Mouse (Mus musculus): ENCODE results near the gene Miox.

Gene Miox

DNA sequence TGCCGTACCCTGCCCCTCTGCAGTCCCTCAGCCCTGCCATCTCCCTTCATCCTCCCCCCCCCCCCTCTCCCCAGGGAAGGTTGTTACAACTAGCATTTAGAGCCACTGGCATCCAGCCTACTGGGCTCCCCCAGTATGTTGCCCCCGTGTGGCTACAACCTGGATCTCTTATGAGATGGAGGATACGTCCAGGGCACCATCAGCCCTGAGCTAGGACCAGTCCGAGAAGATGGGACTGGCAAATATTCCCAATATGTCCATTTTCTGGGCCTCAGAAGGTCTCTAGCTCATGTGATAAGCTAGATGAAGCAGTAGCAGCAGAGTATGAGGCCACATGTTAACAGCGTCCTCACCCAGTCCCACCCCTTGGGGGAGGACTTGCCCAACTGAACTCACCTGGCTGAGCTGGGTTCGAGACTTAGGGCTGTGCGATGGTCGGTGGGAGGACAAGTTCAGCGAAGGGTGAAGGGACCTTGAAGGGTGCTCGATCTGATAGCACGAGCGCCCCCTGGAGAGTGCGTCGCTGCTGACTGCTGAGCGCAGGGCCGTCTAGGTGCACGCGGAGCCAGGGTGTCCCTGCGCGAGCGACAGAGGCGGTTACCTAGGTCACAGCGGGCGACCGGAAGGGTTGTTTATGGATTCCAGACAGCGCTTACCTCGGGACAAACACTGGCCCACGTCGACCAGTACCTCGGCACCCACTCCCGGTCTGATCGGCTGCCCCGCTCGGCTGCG lies 39.0 kb downstream of the Miox start:
- peak; percentile 89 for DNase-seq

DNA sequence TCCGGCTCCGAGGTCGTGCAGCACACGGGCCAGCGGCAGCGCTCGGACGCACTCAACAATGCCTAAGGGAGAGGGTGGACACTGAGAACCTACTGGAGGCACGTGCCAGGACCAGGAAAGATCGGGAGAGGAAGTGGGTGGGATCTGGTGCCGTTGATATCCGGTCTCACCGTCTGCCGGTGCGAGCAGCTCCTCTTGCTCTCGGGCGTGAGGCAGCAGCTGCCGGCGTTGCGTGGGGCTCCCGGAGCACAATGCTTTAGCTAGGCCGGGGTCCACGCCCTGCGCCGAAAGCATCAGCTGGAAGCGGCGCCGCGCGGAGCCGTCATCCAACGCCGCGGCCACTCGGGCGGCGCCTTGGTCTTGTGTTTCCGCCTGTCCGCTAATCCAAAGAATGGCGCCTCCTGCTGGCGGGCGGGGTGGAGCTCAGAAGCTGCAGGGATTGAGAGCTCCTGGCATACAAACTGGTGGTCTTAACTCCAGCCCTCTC lies 39.6 kb downstream of the Miox start, which contains the start of gene Sco2:
Gene Sco2, minus strand, starts transcription at position 85 of the 487 bp plus-strand sequence.
- DNase-seq = peak; percentile 97

DNA sequence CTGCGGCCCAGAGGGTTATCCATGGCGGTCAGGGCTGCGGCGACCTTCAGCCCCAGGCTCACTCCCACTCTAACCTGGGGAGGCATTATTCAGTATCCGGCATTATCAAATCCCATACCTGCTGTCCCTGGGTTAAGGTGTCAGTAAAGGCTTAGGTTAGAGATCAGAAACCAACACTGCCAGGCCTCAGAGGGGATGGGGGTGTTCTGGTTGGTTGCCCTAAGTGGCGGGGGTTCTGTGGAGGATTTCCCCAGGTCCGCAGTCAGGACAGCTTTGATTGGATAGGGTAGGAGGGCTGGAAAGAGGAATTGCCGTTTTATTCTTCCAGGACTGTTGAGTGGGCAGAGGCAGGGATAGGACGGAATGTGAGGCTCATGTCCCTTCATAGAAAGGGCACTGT lies 40.1 kb downstream of the Miox start:
- no peak for DNase-seq

DNA sequence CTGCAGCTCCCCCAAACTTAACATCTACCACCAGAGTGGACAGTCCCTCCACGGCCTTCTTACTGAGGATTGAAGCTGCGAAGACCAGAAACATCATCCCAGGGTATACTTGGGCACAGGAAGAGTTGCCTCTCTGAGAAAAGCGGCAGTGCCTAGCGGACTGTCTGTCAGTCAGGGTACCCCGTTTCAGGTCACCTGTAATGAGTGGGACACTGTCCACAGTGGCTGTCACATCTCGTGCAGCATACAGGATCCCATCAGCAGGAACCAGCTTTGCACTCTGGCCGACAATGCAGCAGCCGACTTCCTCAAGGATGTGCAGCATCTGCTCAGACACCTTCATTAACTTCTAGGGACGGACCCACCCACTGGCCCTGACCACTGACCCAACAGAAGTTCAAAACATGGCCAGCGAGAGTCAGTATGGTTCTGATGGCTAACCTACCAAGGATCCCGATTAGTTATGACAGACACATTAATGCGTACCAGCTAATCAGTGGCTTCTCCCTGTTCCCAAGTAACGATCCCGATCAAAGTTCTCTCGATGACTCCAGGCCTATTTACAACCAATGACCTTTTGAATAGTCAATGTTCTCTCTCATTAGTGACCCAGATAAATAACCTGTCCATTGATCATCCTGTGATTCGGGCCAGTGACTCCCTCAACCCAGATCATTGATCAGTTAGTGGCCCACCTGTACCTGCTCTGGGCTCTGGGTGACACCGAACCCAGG lies 40.8 kb downstream of the Miox start:
- DNase-seq = no peak

DNA sequence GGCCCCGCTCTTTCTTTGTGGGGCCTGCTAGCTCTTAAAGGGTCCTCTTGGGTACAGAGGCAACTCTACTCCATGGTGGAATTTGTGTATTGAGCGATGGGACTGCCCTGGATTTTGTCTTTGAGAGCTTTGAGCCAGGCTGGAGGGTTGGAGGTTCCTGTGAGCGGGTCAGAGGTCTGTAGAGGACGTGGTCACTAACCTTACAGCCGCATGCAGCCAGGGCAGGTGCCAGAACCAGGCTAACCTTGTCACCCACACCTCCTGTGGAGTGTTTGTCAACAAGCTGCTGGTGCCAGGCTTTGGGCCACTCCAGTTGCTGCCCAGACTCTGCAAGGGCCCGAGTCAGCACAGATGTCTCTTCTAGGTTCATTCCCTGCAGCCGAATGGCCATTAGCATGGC lies 41.8 kb downstream of the Miox start:
- DNase-seq = no peak

DNA sequence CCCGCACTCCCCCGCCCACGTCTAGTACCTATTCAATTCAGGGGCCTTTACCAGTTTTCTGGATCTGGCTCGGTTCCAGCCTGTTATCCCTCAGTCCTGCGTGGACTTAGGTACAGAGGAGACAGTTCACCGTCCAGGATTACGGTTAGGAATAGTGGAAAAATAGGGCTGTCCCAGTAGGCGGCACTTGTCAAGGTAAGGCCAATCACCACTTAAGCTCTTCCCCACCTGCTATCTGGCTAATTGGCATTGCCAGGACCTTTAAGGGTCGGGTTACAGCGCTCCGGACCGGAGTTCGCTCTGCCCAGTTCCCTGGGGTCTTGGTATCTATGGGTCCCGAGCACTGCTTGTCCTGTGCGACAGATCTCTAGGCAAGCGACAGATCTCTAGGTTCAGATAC lies 42.8 kb downstream of the Miox start, which contains the start of gene Tymp:
Gene Tymp, minus strand, starts transcription at position 83 of the 400 bp plus-strand sequence.
- DNase-seq = no peak

DNA sequence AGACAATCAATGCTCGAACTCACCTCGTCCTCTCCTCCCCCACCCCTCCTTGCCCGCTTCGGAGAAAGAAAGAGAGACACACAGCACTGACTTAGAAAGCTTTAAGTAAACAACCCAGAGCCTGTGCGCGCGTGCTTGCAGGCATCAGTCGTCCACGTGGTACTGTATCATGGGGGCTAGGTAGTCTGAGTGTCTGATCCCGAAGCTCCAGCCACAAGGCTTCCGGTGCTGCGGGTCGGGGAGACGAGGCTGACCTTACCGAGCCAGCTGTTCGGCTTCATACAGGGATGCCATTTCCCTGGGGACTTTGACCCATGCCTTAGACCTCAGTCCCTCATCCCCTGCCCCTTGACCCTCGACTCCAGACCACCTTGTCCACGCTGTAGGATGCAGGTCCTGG lies 43.2 kb downstream of the Miox start:
- DNase-seq = no peak

DNA sequence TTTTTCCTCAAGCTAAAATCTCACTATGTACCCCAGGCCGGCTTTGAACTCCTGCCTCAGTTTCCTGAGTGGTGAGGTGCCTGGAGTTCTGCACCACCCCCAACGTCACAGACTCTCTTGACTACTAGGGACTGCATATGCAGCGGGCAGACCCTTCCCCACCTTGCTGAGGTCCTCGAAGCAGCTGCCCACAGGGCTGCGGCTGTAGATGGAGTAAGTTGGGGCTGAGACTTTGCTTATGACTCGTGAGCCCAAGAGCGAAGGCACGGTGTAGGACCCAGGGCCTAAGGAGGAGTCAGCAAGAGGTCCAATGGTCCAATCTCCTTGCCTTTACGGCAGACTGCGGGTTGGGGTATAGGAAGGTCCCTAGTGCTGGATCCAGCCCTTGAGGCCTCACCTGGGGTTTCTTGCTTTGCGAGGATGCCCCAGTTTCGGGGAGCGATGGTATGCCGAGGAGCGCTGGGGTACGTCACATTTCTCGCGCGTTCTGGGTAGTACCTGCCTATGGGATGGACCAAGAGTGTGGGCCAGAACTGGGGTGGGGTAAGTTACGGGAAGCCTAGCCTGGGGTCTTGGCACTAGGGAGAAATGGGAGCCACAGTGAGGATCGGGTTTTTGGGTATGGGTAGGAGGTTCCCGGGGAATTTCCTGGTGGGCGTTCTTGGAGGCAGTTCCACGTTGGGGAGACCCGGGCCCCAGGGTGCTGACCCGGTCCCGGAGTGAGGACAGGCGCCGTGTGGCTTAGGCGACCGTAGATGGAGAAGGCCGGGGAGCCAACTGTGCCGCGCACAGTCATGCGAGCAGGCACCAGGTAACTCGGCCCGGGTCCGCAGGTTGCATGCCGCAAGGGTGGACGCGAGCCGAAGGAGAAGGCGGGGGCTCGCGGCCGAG lies 44.0 kb downstream of the Miox start:
- DNase-seq = peak; percentile 15

DNA sequence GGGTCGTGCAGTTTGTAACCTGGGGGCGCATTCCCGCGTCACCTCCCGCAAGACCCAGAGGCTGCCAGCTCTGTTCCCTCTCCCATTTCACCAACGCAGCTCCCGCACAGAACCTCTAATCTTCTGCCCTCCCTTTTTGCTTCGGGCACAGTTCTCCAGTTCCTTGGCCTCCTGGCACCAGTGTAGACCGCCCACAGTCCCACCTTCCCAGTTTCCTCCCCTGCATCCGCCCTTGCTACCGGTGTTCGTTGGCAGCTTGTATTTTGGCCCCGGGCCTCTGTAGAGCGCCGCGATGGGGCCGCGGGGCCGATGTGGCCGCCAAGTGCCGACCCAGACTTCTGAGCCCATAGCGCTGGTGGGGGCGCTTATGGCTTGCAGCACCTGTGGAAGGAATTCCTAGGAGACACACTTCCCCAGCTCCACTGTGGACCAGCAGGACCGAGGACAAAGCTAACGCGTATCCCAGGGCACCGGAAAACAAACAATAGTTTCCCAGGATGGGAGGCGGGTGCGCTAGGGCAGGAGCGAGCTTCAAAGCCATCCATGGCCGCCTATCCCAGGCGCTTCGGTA lies 44.7 kb downstream of the Miox start, which contains the start of gene Odf3b:
Gene Odf3b, minus strand, starts transcription at position 452 of the 571 bp plus-strand sequence.
- DNase-seq = peak; percentile 52

DNA sequence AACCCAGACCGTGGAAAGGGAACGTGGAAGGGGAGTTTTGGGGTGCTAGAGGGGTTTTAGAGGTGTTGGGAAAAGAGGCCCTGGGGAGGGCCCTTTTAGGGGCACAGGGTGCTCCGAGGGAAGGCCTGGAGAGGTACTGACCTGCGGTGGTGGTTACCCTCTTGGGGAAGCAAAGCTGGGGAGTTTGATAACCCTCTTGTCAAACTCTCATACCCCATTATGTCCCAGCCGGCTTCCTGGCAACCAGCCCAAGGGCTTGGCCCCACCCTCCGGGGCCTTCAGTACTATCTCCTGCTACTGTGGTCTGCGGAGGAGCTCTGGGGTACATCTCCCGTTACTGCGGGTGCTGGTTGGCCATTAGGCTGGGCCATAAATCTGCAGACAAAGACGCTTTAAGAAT lies 45.2 kb downstream of the Miox start:
- DNase-seq = no peak

DNA sequence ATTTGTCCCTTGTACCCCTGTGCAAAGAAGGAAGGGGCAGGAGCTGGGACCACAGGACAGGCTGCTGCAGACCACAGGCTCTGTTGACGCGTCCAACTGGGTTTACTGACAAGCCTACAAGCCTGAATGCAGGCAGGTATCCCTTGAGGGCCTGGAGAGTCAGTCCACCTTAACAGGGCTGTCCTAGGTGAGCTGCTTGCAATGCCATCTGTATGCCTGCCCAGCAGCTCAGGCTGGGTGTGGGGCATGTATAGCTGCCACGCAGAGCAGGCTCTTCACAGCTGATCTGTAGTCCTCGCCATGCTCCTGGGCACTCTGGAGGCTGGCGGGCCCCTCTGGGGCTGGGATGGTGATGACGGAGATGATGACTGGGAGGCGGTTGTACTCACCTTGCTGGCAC lies 50.4 kb downstream of the Miox start, which contains the start of gene Klhdc7b:
Gene Klhdc7b, plus strand, starts transcription at position 301 of the 400 bp plus-strand sequence.
- no peak for DNase-seq
